Mouse (Mus musculus) hematopoietic stem cell, adult 5-6 weeks (primary cell): ENCODE measurements around the gene Gpr6. TPM values are rescaled to one million over a fixed set of nuclear protein-coding genes. Genes with fewer than 3 reads are reported as not detected.

ENCODE experiments used
- total RNA-seq: library from RNA; stranded (forward); fragments of 172-1452, 232-1000 nt; gene quantifications from 2 replicates; pipeline ENCODE4 v1.2.3, GENCODE M21; 2017

The Gpr6 gene
- total RNA-seq, 1 experiment from 2014 or later = not detected

Other genes with a start within 250 kb of the Gpr6 start
- 41.9 and 48.4 TPM in 2 replicates for gene Cdc40, start 189.0 kb downstream of the Gpr6 start, total RNA-seq
- not detected in 2 replicates for gene Wasf1, start 188.8 kb downstream of the Gpr6 start, total RNA-seq
- gene Fig4, start 231.0 kb upstream of the Gpr6 start, total RNA-seq = 39.2 and 39.8 TPM in 2 replicates
- gene Ak9, start 231.7 kb upstream of the Gpr6 start, total RNA-seq = not detected in 2 replicates